Mouse (Mus musculus): ENCODE results near the gene Sdha. TPM values are rescaled to one million over a fixed set of nuclear protein-coding genes. Genes with fewer than 3 reads are reported as not detected.

The Sdha gene
- polyA plus RNA-seq, 1 experiment = 517 TPM

DNA sequence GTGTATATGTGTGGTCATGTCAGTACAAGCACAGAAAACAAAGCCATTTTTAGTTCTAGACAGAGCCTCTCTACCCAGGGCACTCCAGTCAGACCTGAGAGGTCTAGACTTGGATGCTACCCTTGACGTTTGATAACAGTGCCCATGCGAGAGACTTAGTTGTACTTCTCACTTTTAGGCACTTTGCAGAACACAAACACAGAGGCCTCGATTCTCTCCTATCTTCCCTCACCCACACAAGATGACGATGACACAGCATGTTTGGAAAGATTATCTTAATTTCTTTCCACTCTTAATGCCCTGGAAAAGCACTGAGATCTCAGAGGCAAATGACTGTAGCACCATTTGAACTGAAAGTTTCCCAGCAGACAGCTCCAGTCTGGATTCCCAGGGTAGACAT is 74.4 kb downstream of the Sdha start:
- Histone ChIP-seq H3K4me3 (ENCODE audit: insufficient read depth, low read depth, low read length) (no peak overlapping the region), H3K27ac (ENCODE audit: insufficient read depth, low read depth, low read length) (no peak overlapping the region), H3K36me3 (ENCODE audit: control insufficient read depth, insufficient read depth, low read length) (no peaks in the 10 kb centered on the region), H3K27me3 (replicated peaks; ENCODE audit: control insufficient read depth, insufficient read depth, low read length) (no peaks in the 10 kb centered on the region), H3K4me1 (ENCODE audit: control insufficient read depth, insufficient read depth, low read length) (no peaks in the 10 kb centered on the region)
- DNase-seq = no peak
- TF ChIP-seq CTCF (conservative IDR thresholded peaks at IDR 0.05; ENCODE audit: insufficient read depth, insufficient read length, low read depth, low read length) (no peak), POLR2A (IDR thresholded peaks at IDR 0.05; ENCODE audit: low read depth, low read length) (no peak)
- 79% methylated on average over 4 of the region's 4 CpGs for WGBS

Other genes with a start within 250 kb of the Sdha start
- gene Slc9a3, start 228.8 kb downstream of the Sdha start, polyA plus RNA-seq (2012; rRNA removed) = 76.3 and 90.9 TPM in 2 replicates
- gene Exoc3, start 141.5 kb downstream of the Sdha start, polyA plus RNA-seq (2012; rRNA removed) = 48.0 and 56.4 TPM in 2 replicates
- 0.55 and 0.65 TPM in 2 replicates for gene Ahrr, start 57.9 kb downstream of the Sdha start, polyA plus RNA-seq (2012; rRNA removed)
- 118 and 136 TPM in 2 replicates for gene Pdcd6, start 32.7 kb downstream of the Sdha start, polyA plus RNA-seq (2012; rRNA removed)
- gene Ccdc127, start within 50 bp of the Sdha start, polyA plus RNA-seq (2012; rRNA removed) = 3.9 and 4.5 TPM in 2 replicates
- gene Lrrc14b, start 13.7 kb upstream of the Sdha start, polyA plus RNA-seq (2012; rRNA removed) = 1.6 and 2.0 TPM in 2 replicates
- 0.26 and 0.47 TPM in 2 replicates for gene Zfp72, start 40.6 kb upstream of the Sdha start, polyA plus RNA-seq (2012; rRNA removed)
- gene Ftl1-ps1, start 49.4 kb upstream of the Sdha start, polyA plus RNA-seq (2012; rRNA removed) = 92.8 and 142 TPM in 2 replicates
- gene Zfp825, start 143.7 kb upstream of the Sdha start, polyA plus RNA-seq (2012; rRNA removed) = 1.2 and 1.7 TPM in 2 replicates